Mouse (Mus musculus) cerebellum, adult 2 months (tissue): ENCODE data around the gene Rhbdl1. TPM values are rescaled to one million over a fixed set of nuclear protein-coding genes. Genes with fewer than 3 reads are reported as not detected.

ENCODE experiments used
- DNase-seq, 2 experiments: peaks; one replicate each; pipeline ENCODE4 v3.0.0; 2021
- H3K27ac ChIP-seq: fragments of 200-500 bp; 2 replicates; pipeline ENCODE4 v1.5.1; 2012; ENCODE audit warnings: low read length, control low read depth, inconsistent platforms; ENCODE audit not compliant: insufficient read depth
- H3K27me3 ChIP-seq: fragments of 200-500 bp; 2 replicates; pipeline ENCODE4 v1.6.1; 2012; ENCODE audit warnings: inconsistent platforms, mild to moderate bottlenecking, low read length, moderate library complexity; ENCODE audit not compliant: control insufficient read depth, insufficient read depth
- H3K4me1 ChIP-seq: fragments of 200-500 bp; 2 replicates; pipeline ENCODE4 v1.6.1; 2011; ENCODE audit warnings: low read length; ENCODE audit not compliant: control insufficient read depth, insufficient read depth
- H3K4me3 ChIP-seq: fragments of 200-500 bp; replicated peaks from 2 replicates; pipeline ENCODE3; 2011; ENCODE audit warnings: mild to moderate bottlenecking, low read depth, low read length, control low read depth; ENCODE audit not compliant: insufficient read depth
- CTCF ChIP-seq: fragments of 200-500 bp; IDR thresholded peaks from 2 replicates; pipeline ENCODE4 v1.5.1; 2011; ENCODE audit warnings: low read depth, mild to moderate bottlenecking, control low read depth, low read length, moderate library complexity, borderline replicate concordance; ENCODE audit not compliant: insufficient read depth
- POLR2A ChIP-seq: fragments of 200-500 bp; IDR thresholded peaks from 2 replicates; pipeline ENCODE4 v1.6.1; 2011; ENCODE audit warnings: low read length, control low read depth, borderline replicate concordance; ENCODE audit not compliant: insufficient read depth
- WGBS: fragments of 180-500 bp; shearing (Covaris S2); methylation state at CpG from one replicate; pipeline ENCODE4 v1.1.7; 2018; 5-methylcytosine and 5-hydroxymethylcytosine counted together
- polyA plus RNA-seq: library from polyadenylated mRNA; depleted of rRNA; stranded (reverse); fragments of >200 nt; gene quantifications from 2 replicates; pipeline ENCODE4 v1.2.3, GENCODE M21; 2012

The Rhbdl1 gene
- polyA plus RNA-seq, 1 experiment = 111 TPM

- H3K27me3 ChIP-seq = no peaks in the 10 kb centered on the region
- peak overlapping the region; percentile 64 for H3K4me3 ChIP-seq
- H3K4me1 ChIP-seq = peaks cover 41% of the 10 kb centered on the region
- DNase-seq = no peak
- H3K27ac ChIP-seq = peak overlapping the region; percentile 75
- TF ChIP-seq POLR2A (no peak), CTCF (no peak)
- 82% methylated on average over 16 of the region's 16 CpGs for WGBS
Observed at GRCm38 (mm10) chr17:25835816-25836215, 1.3 kb downstream of the Rhbdl1 start.

GRCm38 (mm10) chr17:25835301-25835700, 1.8 kb downstream of the Rhbdl1 start:
- DNase-seq = no peak
- 90% methylated on average over 7 of the region's 7 CpGs for WGBS
- no peak for TF ChIP-seq POLR2A
- TF ChIP-seq CTCF = no peak
- Histone ChIP-seq H3K27ac (no peak overlapping the region), H3K4me3 (no peak overlapping the region), H3K27me3 (no peaks in the 10 kb centered on the region), H3K4me1 (peaks cover 46% of the 10 kb centered on the region)

DNA sequence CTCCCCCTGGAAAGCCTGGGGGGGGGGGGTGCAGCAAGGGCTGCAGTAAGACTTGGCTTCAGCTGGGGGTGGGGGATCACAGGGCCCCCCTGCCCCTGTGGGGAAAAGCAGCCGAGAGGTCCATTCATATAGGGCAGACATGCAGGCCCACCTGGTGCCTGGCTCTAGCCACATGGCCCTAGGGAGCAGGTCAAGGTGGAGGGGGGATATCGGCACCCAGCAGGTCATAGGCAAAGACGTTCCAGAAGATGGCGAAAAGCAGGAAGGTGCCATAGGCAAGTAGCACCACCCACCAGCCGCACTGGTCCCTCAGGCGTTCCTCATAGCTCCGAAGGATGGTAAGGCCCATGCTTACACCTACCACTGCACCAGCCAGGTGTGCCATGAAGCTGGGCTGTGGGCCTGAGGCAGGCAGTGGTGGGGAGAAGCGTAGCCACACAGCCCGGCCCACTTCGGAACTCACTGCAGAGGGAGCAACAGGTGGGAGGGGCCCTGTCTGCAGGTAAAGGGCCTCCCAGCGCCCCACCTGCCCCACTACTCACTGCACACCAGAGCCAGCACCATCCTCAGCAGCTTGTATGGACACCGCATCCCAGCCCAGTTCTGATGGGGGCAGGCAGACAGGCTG, 2.4 kb downstream of the Rhbdl1 start:
- no peak overlapping the region for H3K4me3 ChIP-seq
- H3K27me3 ChIP-seq = no peaks in the 10 kb centered on the region
- no peak for TF ChIP-seq POLR2A
- TF ChIP-seq CTCF = no peak
- DNase-seq = no peak
- 76% methylated on average over 12 of the region's 12 CpGs for WGBS
- H3K4me1 ChIP-seq = peaks cover 47% of the 10 kb centered on the region
- H3K27ac ChIP-seq = no peak overlapping the region

DNA sequence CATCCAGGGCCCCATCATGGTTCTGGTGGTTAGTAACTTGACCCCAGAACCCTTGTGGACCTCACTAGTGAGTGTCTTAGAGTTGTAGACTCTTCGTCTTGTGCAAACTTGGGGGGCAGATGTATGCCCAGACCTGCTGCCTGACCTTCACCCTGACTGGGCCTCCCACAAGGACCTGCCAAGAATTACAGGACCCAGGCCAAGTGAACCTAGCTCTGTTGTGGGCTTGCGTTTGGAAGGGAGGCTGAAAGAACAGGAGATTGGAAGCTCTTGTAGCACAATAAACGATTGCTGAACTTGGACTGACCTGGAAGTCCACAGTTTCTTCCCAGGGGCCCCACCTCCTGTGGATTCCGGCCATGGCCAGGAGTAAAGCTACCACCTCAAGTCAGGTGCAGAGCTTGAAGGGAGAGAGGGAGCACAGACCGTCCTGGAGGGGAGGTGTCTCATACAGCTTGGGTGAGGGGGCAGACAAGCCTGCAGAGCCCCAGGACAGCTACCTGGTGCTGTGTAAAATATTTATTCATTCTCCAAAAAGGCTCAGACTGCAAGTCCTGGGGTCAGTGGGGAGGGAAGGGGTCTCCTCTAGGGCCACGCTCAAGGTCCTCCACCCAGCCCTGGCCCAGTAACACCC, 3.0 kb downstream of the Rhbdl1 start:
- TF ChIP-seq POLR2A (no peak), CTCF (no peak)
- no peaks in the 10 kb centered on the region for H3K27me3 ChIP-seq
- no peak for DNase-seq
- peak overlapping the region; percentile 81 for H3K4me3 ChIP-seq
- H3K27ac ChIP-seq = peak overlapping the region; percentile 95; the same call in 1 of the 2 replicates
- H3K4me1 ChIP-seq = peaks cover 50% of the 10 kb centered on the region
- 16% methylated on average over 6 of the region's 6 CpGs for WGBS

GRCm38 (mm10) chr17:25833291-25833663, 3.8 kb downstream of the Rhbdl1 start, which contains the start of gene Stub1:
Gene Stub1, minus strand, starts transcription at chr17:25833404.
- peak within 1 kb of the TSS; percentile 81 for H3K4me3 ChIP-seq
- no peaks in the 10 kb centered on the region for H3K27me3 ChIP-seq
- peaks cover 52% of the 10 kb centered on the region for H3K4me1 ChIP-seq
- peak within 1 kb of the TSS; percentile 95 for H3K27ac ChIP-seq
- TF ChIP-seq POLR2A (no peak), CTCF (no peak)
- WGBS = under 1% methylated on average over 24 of the region's 24 CpGs
- peak in 1 of 2 experiments; percentile 89 for DNase-seq

DNA sequence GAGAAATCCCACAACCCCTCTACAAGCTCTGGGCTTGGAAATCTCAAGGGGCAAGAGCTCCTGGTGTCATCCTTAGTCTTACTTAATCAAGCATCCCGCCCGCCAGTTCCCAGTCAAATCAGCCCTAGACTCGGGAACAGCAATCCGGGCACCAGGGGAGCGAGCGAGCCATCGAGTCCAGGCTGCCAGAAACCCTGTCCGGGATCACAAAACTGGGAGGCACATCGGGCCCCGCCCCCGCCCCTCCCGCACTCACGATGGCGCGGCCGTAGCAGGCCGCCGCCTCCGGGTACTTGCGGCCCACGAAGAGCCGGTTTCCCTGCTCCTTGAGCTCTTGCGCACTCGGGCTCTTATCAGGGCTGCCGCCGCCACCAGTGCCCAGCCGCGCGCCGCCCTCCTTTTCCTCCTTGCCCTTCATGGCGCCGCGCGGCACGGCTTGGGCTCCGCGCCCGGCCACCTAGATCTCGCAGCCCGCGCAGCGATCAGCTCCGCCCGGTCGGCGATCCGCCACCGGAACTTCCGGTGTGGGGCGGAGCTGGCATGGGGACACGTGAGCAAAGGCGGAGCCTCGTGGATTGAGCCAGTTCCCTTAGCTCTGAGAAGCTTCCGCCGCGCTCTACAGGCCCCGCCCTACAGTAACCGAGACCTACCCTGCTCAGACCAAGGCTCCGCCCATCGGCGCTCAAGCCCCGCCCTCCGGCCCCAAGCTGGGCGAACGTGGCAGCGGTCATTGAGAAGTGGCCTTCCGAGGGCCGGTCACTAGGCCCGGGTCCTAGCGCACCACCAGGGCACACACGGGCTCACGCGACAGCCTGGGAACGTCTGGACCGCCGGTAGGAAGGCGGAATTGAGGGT, 4.4 kb downstream of the Rhbdl1 start:
- Histone ChIP-seq H3K27me3 (no peaks in the 10 kb centered on the region), H3K27ac (peak overlapping the region; percentile 95), H3K4me3 (peak overlapping the region; percentile 81), H3K4me1 (peaks cover 55% of the 10 kb centered on the region)
- TF ChIP-seq CTCF (no peak), POLR2A (peak; percentile 70)
- DNase-seq = peak; percentile 99
- WGBS = under 1% methylated on average over 75 of the region's 77 CpGs

- H3K4me3 ChIP-seq = peak overlapping the region; percentile 81
- no peak overlapping the region for H3K27ac ChIP-seq
- WGBS = 37% methylated on average over 21 of the region's 21 CpGs
- no peaks in the 10 kb centered on the region for H3K27me3 ChIP-seq
- peaks cover 50% of the 10 kb centered on the region for H3K4me1 ChIP-seq
- peak; percentile 59 to 64 for DNase-seq
- TF ChIP-seq CTCF = no peak
- no peak for TF ChIP-seq POLR2A
Observed at GRCm38 (mm10) chr17:25831451-25832281, 5.4 kb downstream of the Rhbdl1 start.
